Mouse (Mus musculus) CD4-positive, CD25-positive, alpha-beta regulatory T cell, adult 2 months (primary cell): Measurements from ENCODE around the gene Lrp5.

Experiments
- DNase-seq: peaks from one replicate; pipeline ENCODE4 v3.0.0-alpha.2; 2012; ENCODE audit warnings: low read depth, low spot score

Gene Lrp5

GRCm38 (mm10) chr19:3656144-3656543 is 30.2 kb downstream of the Lrp5 start:
- DNase-seq = peak; percentile 28

GRCm38 (mm10) chr19:3654940-3655339 is 31.4 kb downstream of the Lrp5 start:
- DNase-seq = peak; percentile 38

- no peak for DNase-seq
These were observed 32.3 kb downstream of the Lrp5 start for GRCm38 (mm10) chr19:3654058-3654457.

GRCm38 (mm10) chr19:3653508-3653907 is 32.9 kb downstream of the Lrp5 start:
- no peak for DNase-seq

GRCm38 (mm10) chr19:3651989-3652388 is 34.4 kb downstream of the Lrp5 start:
- no peak for DNase-seq

GRCm38 (mm10) chr19:3651220-3651619 is 35.1 kb downstream of the Lrp5 start:
- peak; percentile 39 for DNase-seq

- DNase-seq = no peak
These were observed 35.9 kb downstream of the Lrp5 start for GRCm38 (mm10) chr19:3650448-3650847.

GRCm38 (mm10) chr19:3648830-3649450 is 37.4 kb downstream of the Lrp5 start:
- DNase-seq = no peak

- no peak for DNase-seq
These were observed 38.4 kb downstream of the Lrp5 start for GRCm38 (mm10) chr19:3647999-3648398.

- no peak for DNase-seq
These were observed 40.6 kb downstream of the Lrp5 start for GRCm38 (mm10) chr19:3645813-3646212.

- DNase-seq = no peak
These were observed 41.0 kb downstream of the Lrp5 start for GRCm38 (mm10) chr19:3645318-3645717.

GRCm38 (mm10) chr19:3639561-3639960 is 46.8 kb downstream of the Lrp5 start:
- DNase-seq = no peak

- no peak for DNase-seq
These were observed 47.7 kb downstream of the Lrp5 start for GRCm38 (mm10) chr19:3638698-3639097.

- DNase-seq = no peak
These were observed 54.3 kb downstream of the Lrp5 start for GRCm38 (mm10) chr19:3632018-3632417.

GRCm38 (mm10) chr19:3631431-3631830 is 54.9 kb downstream of the Lrp5 start:
- DNase-seq = no peak

- no peak for DNase-seq
These were observed 55.9 kb downstream of the Lrp5 start for GRCm38 (mm10) chr19:3630486-3630885.

- DNase-seq = no peak
These were observed 56.3 kb downstream of the Lrp5 start for GRCm38 (mm10) chr19:3630027-3630426.

- DNase-seq = no peak
These were observed 58.1 kb downstream of the Lrp5 start for GRCm38 (mm10) chr19:3628223-3628622.

- no peak for DNase-seq
These were observed 61.3 kb downstream of the Lrp5 start for GRCm38 (mm10) chr19:3625111-3625510.

- peak; percentile 71 for DNase-seq
These were observed 62.5 kb downstream of the Lrp5 start for GRCm38 (mm10) chr19:3623824-3624223.

- DNase-seq = peak; percentile 23
These were observed 63.1 kb downstream of the Lrp5 start for GRCm38 (mm10) chr19:3623294-3623693.

- no peak for DNase-seq
These were observed 65.5 kb downstream of the Lrp5 start for GRCm38 (mm10) chr19:3620871-3621270.

- peak; percentile 36 for DNase-seq
These were observed 67.0 kb downstream of the Lrp5 start for GRCm38 (mm10) chr19:3619359-3619758.

GRCm38 (mm10) chr19:3613991-3614390 is 72.4 kb downstream of the Lrp5 start:
- DNase-seq = no peak
